Mouse (Mus musculus) ES-Bruce4 (cell line): ENCODE measurements around the gene Ccdc80. TPM values are rescaled to one million over a fixed set of nuclear protein-coding genes. Genes with fewer than 3 reads are reported as not detected.

ENCODE experiments used
- H3K27ac ChIP-seq: 2 replicates; pipeline ENCODE4 v1.5.1; 2012; ENCODE audit warnings: low read length, inconsistent platforms; ENCODE audit not compliant: insufficient read depth
- H3K27me3 ChIP-seq: 2 replicates; pipeline ENCODE4 v1.6.1; 2012; ENCODE audit warnings: mild to moderate bottlenecking, low read length, inconsistent platforms; ENCODE audit not compliant: control insufficient read depth, poor library complexity, insufficient read depth, severe bottlenecking
- H3K36me3 ChIP-seq: 2 replicates; pipeline ENCODE4 v1.6.1; 2012; ENCODE audit warnings: inconsistent platforms, mild to moderate bottlenecking, low read length, moderate library complexity; ENCODE audit not compliant: control insufficient read depth, poor library complexity, insufficient read depth, severe bottlenecking
- H3K4me1 ChIP-seq: one replicate; pipeline ENCODE4 v1.8.1; 2011; ENCODE audit warnings: low read length; ENCODE audit not compliant: control insufficient read depth, insufficient read depth
- H3K4me3 ChIP-seq: 2 replicates; pipeline ENCODE4 v1.5.1; 2011; ENCODE audit warnings: low read depth, mild to moderate bottlenecking, low read length
- H3K9ac ChIP-seq: 2 replicates; pipeline ENCODE4 v1.6.1; 2012; ENCODE audit warnings: low read depth, mild to moderate bottlenecking, inconsistent platforms; ENCODE audit not compliant: poor library complexity, severe bottlenecking
- H3K9me3 ChIP-seq: replicated peaks from 2 replicates; pipeline ENCODE4 v1.6.1; 2012; ENCODE audit warnings: mild to moderate bottlenecking, low read length, inconsistent platforms; ENCODE audit not compliant: control insufficient read depth, poor library complexity, insufficient read depth, severe bottlenecking
- CTCF ChIP-seq: IDR thresholded peaks from one replicate; pipeline ENCODE4 v1.8.1; 2011; ENCODE audit warnings: low read depth, low read length
- EP300 ChIP-seq: IDR thresholded peaks from 2 replicates; pipeline ENCODE4 v1.6.1; 2011; ENCODE audit warnings: low read depth, low read length; ENCODE audit not compliant: insufficient read depth
- POLR2A ChIP-seq: IDR thresholded peaks from one replicate; pipeline ENCODE4 v1.8.1; 2011; ENCODE audit warnings: low read length; ENCODE audit not compliant: insufficient read depth
- polyA plus RNA-seq: library from polyadenylated mRNA; stranded (reverse); fragments of >200 nt; gene quantifications from 2 replicates; pipeline ENCODE4 v1.2.4, GENCODE M21; 2011; ENCODE audit warnings: low read depth; ENCODE audit not compliant: missing spikeins, insufficient read depth, insufficient read length

Gene Ccdc80
- polyA plus RNA-seq, 1 experiment, result 11.3 TPM

GRCm38 (mm10) chr16:45071424-45071823 is 21.8 kb upstream of the Ccdc80 start:
- Histone ChIP-seq H3K36me3 (no peaks in the 10 kb centered on the region), H3K4me3 (no peak overlapping the region), H3K4me1 (no peaks in the 10 kb centered on the region), H3K27ac (no peak overlapping the region), H3K27me3 (no peaks in the 10 kb centered on the region), H3K9me3 (no peaks in the 10 kb centered on the region), H3K9ac (no peak overlapping the region)
- no peak for TF ChIP-seq EP300
- TF ChIP-seq POLR2A, result no peak
- TF ChIP-seq CTCF, result no peak

- Histone ChIP-seq H3K9ac (no peak overlapping the region), H3K4me3 (no peak overlapping the region), H3K9me3 (no peaks in the 10 kb centered on the region), H3K27ac (no peak overlapping the region), H3K36me3 (no peaks in the 10 kb centered on the region), H3K27me3 (no peaks in the 10 kb centered on the region), H3K4me1 (no peaks in the 10 kb centered on the region)
- TF ChIP-seq EP300, result no peak
- TF ChIP-seq CTCF, result no peak
- no peak for TF ChIP-seq POLR2A
Observed at GRCm38 (mm10) chr16:45077517-45078080, 15.6 kb upstream of the Ccdc80 start.

GRCm38 (mm10) chr16:45079322-45079721 is 13.9 kb upstream of the Ccdc80 start:
- H3K27me3 ChIP-seq, result no peaks in the 10 kb centered on the region

GRCm38 (mm10) chr16:45088842-45089241 is 4.4 kb upstream of the Ccdc80 start:
- H3K9me3 ChIP-seq, result no peaks in the 10 kb centered on the region
- no peaks in the 10 kb centered on the region for H3K4me1 ChIP-seq
- no peak overlapping the region for H3K27ac ChIP-seq
- H3K4me3 ChIP-seq, result no peak overlapping the region
- TF ChIP-seq POLR2A, result no peak
- no peak for TF ChIP-seq EP300
- TF ChIP-seq CTCF, result no peak
- no peak overlapping the region for H3K9ac ChIP-seq
- H3K36me3 ChIP-seq, result no peaks in the 10 kb centered on the region
- no peaks in the 10 kb centered on the region for H3K27me3 ChIP-seq

More at GRCm38 (mm10) chr16:45079322-45079721, 13.9 kb upstream of the Ccdc80 start:
- Histone ChIP-seq H3K4me1 (no peaks in the 10 kb centered on the region), H3K9ac (no peak overlapping the region), H3K4me3 (no peak overlapping the region), H3K9me3 (no peaks in the 10 kb centered on the region), H3K27ac (no peak overlapping the region), H3K36me3 (no peaks in the 10 kb centered on the region)
- no peak for TF ChIP-seq EP300
- no peak for TF ChIP-seq POLR2A
- TF ChIP-seq CTCF, result no peak

- TF ChIP-seq POLR2A (no peak), CTCF (peak; percentile 91)
- no peaks in the 10 kb centered on the region for H3K27me3 ChIP-seq
- no peak overlapping the region for H3K4me3 ChIP-seq
- H3K27ac ChIP-seq, result no peak overlapping the region
- no peaks in the 10 kb centered on the region for H3K9me3 ChIP-seq
- no peak overlapping the region for H3K9ac ChIP-seq
- H3K36me3 ChIP-seq, result no peaks in the 10 kb centered on the region
- no peaks in the 10 kb centered on the region for H3K4me1 ChIP-seq
Observed at GRCm38 (mm10) chr16:45090005-45090404, 3.2 kb upstream of the Ccdc80 start.

- Histone ChIP-seq H3K36me3 (no peaks in the 10 kb centered on the region), H3K27ac (no peak overlapping the region), H3K4me3 (no peak overlapping the region), H3K9me3 (no peaks in the 10 kb centered on the region), H3K27me3 (no peaks in the 10 kb centered on the region), H3K4me1 (no peaks in the 10 kb centered on the region), H3K9ac (no peak overlapping the region)
- TF ChIP-seq POLR2A, result no peak
- TF ChIP-seq EP300, result no peak
- no peak for TF ChIP-seq CTCF
Observed at GRCm38 (mm10) chr16:45094136-45094756, 1.0 kb downstream of the Ccdc80 start.
